Mouse (Mus musculus): Measurements from ENCODE around the gene Gm45717.

- TF ChIP-seq POLR2A (IDR thresholded peaks at IDR 0.05; ENCODE audit: insufficient read depth, low read depth, low read length) = no peak
- TF ChIP-seq CTCF (IDR thresholded peaks at IDR 0.05; ENCODE audit: insufficient read depth, low read depth, low read length) = no peak
Observed at GRCm38 (mm10) chr7:140938896-140939295, 16.8 kb downstream of the Gm45717 start.

Data from olfactory bulb, adult 2 months (tissue).